Mouse (Mus musculus): ENCODE data around the gene Glyatl3. TPM values are rescaled to one million over a fixed set of nuclear protein-coding genes. Genes with fewer than 3 reads are reported as not detected.

Glyatl3 gene
- total RNA-seq (2017), result not detected in 2 replicates

- no peak for ATAC-seq (ENCODE audit: extremely low read depth, insufficient number of reproducible peaks, low FRiP score, poor library complexity, severe bottlenecking)
Observed at GRCm38 (mm10) chr17:40914250-40914649, at the start of gene Glyatl3. Gene Glyatl3, minus strand, starts transcription at chr17:40914350.

GRCm38 (mm10) chr17:40948518-40948917 is 34.4 kb upstream of the Glyatl3 start:
- no peak for ATAC-seq (ENCODE audit: extremely low read depth, insufficient number of reproducible peaks, low FRiP score, poor library complexity, severe bottlenecking)

GRCm38 (mm10) chr17:40934420-40935231 is 20.5 kb upstream of the Glyatl3 start, which contains the start of the genes Mut and Cenpq:
Gene Mut, plus strand, starts transcription at chr17:40934685.
Gene Cenpq, minus strand, starts transcription at chr17:40935047.
- peak; percentile 100 for ATAC-seq (ENCODE audit: extremely low read depth, insufficient number of reproducible peaks, low FRiP score, poor library complexity, severe bottlenecking)

GRCm38 (mm10) chr17:40933985-40934384 is 19.8 kb upstream of the Glyatl3 start:
- ATAC-seq (ENCODE audit: extremely low read depth, insufficient number of reproducible peaks, low FRiP score, poor library complexity, severe bottlenecking), result no peak

- ATAC-seq (ENCODE audit: extremely low read depth, insufficient number of reproducible peaks, low FRiP score, poor library complexity, severe bottlenecking), result no peak
Observed at GRCm38 (mm10) chr17:40915499-40915898, 1.3 kb upstream of the Glyatl3 start.

- no peak for ATAC-seq (ENCODE audit: extremely low read depth, insufficient number of reproducible peaks, low FRiP score, poor library complexity, severe bottlenecking)
Observed at GRCm38 (mm10) chr17:40904721-40905154, 9.4 kb downstream of the Glyatl3 start.

- no peak for ATAC-seq (ENCODE audit: extremely low read depth, insufficient number of reproducible peaks, low FRiP score, poor library complexity, severe bottlenecking)
Observed at GRCm38 (mm10) chr17:40904056-40904597, 10.0 kb downstream of the Glyatl3 start.

GRCm38 (mm10) chr17:40903345-40903744 is 10.8 kb downstream of the Glyatl3 start:
- no peak for ATAC-seq (ENCODE audit: extremely low read depth, insufficient number of reproducible peaks, low FRiP score, poor library complexity, severe bottlenecking)

GRCm38 (mm10) chr17:40899783-40900363 is 14.3 kb downstream of the Glyatl3 start:
- no peak for ATAC-seq (ENCODE audit: extremely low read depth, insufficient number of reproducible peaks, low FRiP score, poor library complexity, severe bottlenecking)

GRCm38 (mm10) chr17:40896863-40897262 is 17.3 kb downstream of the Glyatl3 start:
- ATAC-seq (ENCODE audit: extremely low read depth, insufficient number of reproducible peaks, low FRiP score, poor library complexity, severe bottlenecking), result no peak

- no peak for ATAC-seq (ENCODE audit: extremely low read depth, insufficient number of reproducible peaks, low FRiP score, poor library complexity, severe bottlenecking)
Observed at GRCm38 (mm10) chr17:40887849-40888536, 26.2 kb downstream of the Glyatl3 start.

GRCm38 (mm10) chr17:40885155-40885554 is 29.0 kb downstream of the Glyatl3 start:
- no peak for ATAC-seq (ENCODE audit: extremely low read depth, insufficient number of reproducible peaks, low FRiP score, poor library complexity, severe bottlenecking)

- no peak for ATAC-seq (ENCODE audit: extremely low read depth, insufficient number of reproducible peaks, low FRiP score, poor library complexity, severe bottlenecking)
Observed at GRCm38 (mm10) chr17:40882172-40882571, 32.0 kb downstream of the Glyatl3 start.

- 0 out of 2 replicates have a peak, but pooled peaks have one; percentile 9 for ATAC-seq (ENCODE audit: extremely low read depth, insufficient number of reproducible peaks, low FRiP score, poor library complexity, severe bottlenecking)
Observed at GRCm38 (mm10) chr17:40879924-40880691, 34.0 kb downstream of the Glyatl3 start, which contains the start of gene 9130008F23Rik. Gene 9130008F23Rik, minus strand, starts transcription at chr17:40880559.

- ATAC-seq (ENCODE audit: extremely low read depth, insufficient number of reproducible peaks, low FRiP score, poor library complexity, severe bottlenecking), result no peak
Observed at GRCm38 (mm10) chr17:40879528-40879923, 34.6 kb downstream of the Glyatl3 start.

GRCm38 (mm10) chr17:40877741-40878140 is 36.4 kb downstream of the Glyatl3 start:
- ATAC-seq (ENCODE audit: extremely low read depth, insufficient number of reproducible peaks, low FRiP score, poor library complexity, severe bottlenecking), result no peak

- no peak for ATAC-seq (ENCODE audit: extremely low read depth, insufficient number of reproducible peaks, low FRiP score, poor library complexity, severe bottlenecking)
Observed at GRCm38 (mm10) chr17:40875568-40875967, 38.6 kb downstream of the Glyatl3 start.

- ATAC-seq (ENCODE audit: extremely low read depth, insufficient number of reproducible peaks, low FRiP score, poor library complexity, severe bottlenecking), result no peak
Observed at GRCm38 (mm10) chr17:40874701-40875100, 39.4 kb downstream of the Glyatl3 start.

All from neutrophil, adult 5-6 weeks (primary cell).